ENCODE assay signal across 9 mouse cellular contexts in genomic region chr2:153414607-153415006, GRCm38 (mm10).
DNase-seq lines count a peak whose midpoint lies in the region; ATAC-seq and TF ChIP-seq lines count a peak whose summit lies in the region.
"Had no signal": no experiment of that assay in that cellular context is flagged by ENCODE, and none has a peak within 500 bp of the region (broad histone marks: within the 10 kb centered on the region; RNA-seq: fewer than 3 reads in every experiment).

No protein-coding gene starts in this region.

- H3K36me3 ChIP-seq in liver, adult 2 months (ENCODE audit: control insufficient read depth, insufficient read depth, low read length): no peaks in the 10 kb centered on the region

- no peaks in the 10 kb centered on the region for H3K27me3 ChIP-seq in liver, adult 2 months (ENCODE audit: control insufficient read depth, insufficient read depth, low read length)
- H3K27me3 ChIP-seq: hindbrain, embryonic 15.5 days had no signal

- ATAC-seq in frontal cortex, adult (ENCODE audit: low TSS enrichment): no peak

- H3K4me1 ChIP-seq in liver, adult 2 months (ENCODE audit: control insufficient read depth, insufficient read depth, low read length): no peaks in the 10 kb centered on the region
- H3K4me1 ChIP-seq: hindbrain, embryonic 15.5 days had no signal

- no peak for TF ChIP-seq POLR2A in liver, adult 2 months (IDR thresholded peaks at IDR 0.05; ENCODE audit: extremely low read depth, insufficient read depth, low read length)

- WGBS in liver, adult 2 months: 43% methylated on average over 2 of the region's 2 CpGs

- H3K9ac ChIP-seq in liver, adult 2 months (ENCODE audit: low read depth, low read length): no peak overlapping the region
- H3K9ac ChIP-seq: hindbrain, embryonic 15.5 days had no signal

- H3K27ac ChIP-seq in liver, adult 2 months (replicated peaks; ENCODE audit: insufficient read depth, low read depth, low read length): no peak overlapping the region
- H3K27ac ChIP-seq: hindbrain, embryonic 15.5 days had no signal

- intact Hi-C loops in gastrocnemius, postnatal 14 days (cut with DNase I; ENCODE audit: low total_unique reads): no loop called here

- TF ChIP-seq CTCF in liver, adult 2 months (IDR thresholded peaks at IDR 0.05; ENCODE audit: low read depth, low read length): peak; percentile 43; the same call in 1 of the 2 replicates

- DNase-seq in gastrocnemius, postnatal 14 days: peak; percentile 28
- no peak for DNase-seq in gastrocnemius, adult 8-10 months (ENCODE audit: low spot score in 2 of 2)
- peak; percentile 26 for DNase-seq in urinary bladder, postnatal 14 days (ENCODE audit: low spot score)
- DNase-seq in urinary bladder, postnatal 10 days (ENCODE audit: low spot score): no peak
- peak; percentile 8 for DNase-seq in liver, adult 2 months (ENCODE audit: extremely low read depth, low read depth, low spot score)
- no peak for DNase-seq in right cerebral cortex, adult 2 months (ENCODE audit: low spot score in 2 of 2)
- no peak for DNase-seq in frontal cortex, postnatal 25 days (ENCODE audit: low spot score in 2 of 2)

- no peak overlapping the region for H3K4me3 ChIP-seq in liver, adult 2 months (ENCODE audit: insufficient read depth, low read depth, low read length)
- H3K4me3 ChIP-seq: hindbrain, embryonic 15.5 days had no signal

- H3K79me2 ChIP-seq in liver, adult 2 months (ENCODE audit: control insufficient read depth, insufficient read depth, low read length): no peaks in the 10 kb centered on the region

Comparison
In these comparisons a context has a peak if more than half of its experiments do, and no peak if none do; other contexts are left out.
1. DNase-seq: peak in gastrocnemius, postnatal 14 days (single experiment), urinary bladder, postnatal 14 days (single experiment) and liver, adult 2 months (single experiment); none in gastrocnemius, adult 8-10 months (0 of 2), urinary bladder, postnatal 10 days (single experiment), right cerebral cortex, adult 2 months (0 of 2) and frontal cortex, postnatal 25 days (0 of 2).